Mouse (Mus musculus) WW6 (cell line): ENCODE data around the gene Ankdd1b.

ENCODE experiments used
- DNase-seq: peaks from one replicate; pipeline ENCODE4 v3.0.0-alpha.2; 2013; ENCODE audit warnings: low read depth, low spot score

Gene Ankdd1b

GRCm38 (mm10) chr13:96454288-96454687 is 16.7 kb downstream of the Ankdd1b start:
- DNase-seq = no peak

GRCm38 (mm10) chr13:96452621-96453020 is 18.4 kb downstream of the Ankdd1b start:
- DNase-seq = no peak

- no peak for DNase-seq
Measured at GRCm38 (mm10) chr13:96451386-96452140, 19.4 kb downstream of the Ankdd1b start.

- no peak for DNase-seq
Measured at GRCm38 (mm10) chr13:96450869-96451268, 20.1 kb downstream of the Ankdd1b start.

- no peak for DNase-seq
Measured at GRCm38 (mm10) chr13:96450205-96450856, 20.7 kb downstream of the Ankdd1b start.

- DNase-seq = no peak
Measured at GRCm38 (mm10) chr13:96440436-96440835, 30.6 kb downstream of the Ankdd1b start.

GRCm38 (mm10) chr13:96436921-96437320 is 34.1 kb downstream of the Ankdd1b start:
- DNase-seq = no peak

GRCm38 (mm10) chr13:96435793-96436192 is 35.2 kb downstream of the Ankdd1b start:
- no peak for DNase-seq

GRCm38 (mm10) chr13:96434899-96435331 is 36.1 kb downstream of the Ankdd1b start:
- DNase-seq = no peak

GRCm38 (mm10) chr13:96433648-96434190 is 37.3 kb downstream of the Ankdd1b start:
- DNase-seq = no peak

- no peak for DNase-seq
Measured at GRCm38 (mm10) chr13:96433041-96433440, 38.0 kb downstream of the Ankdd1b start.

- DNase-seq = no peak
Measured at GRCm38 (mm10) chr13:96432376-96432811, 38.6 kb downstream of the Ankdd1b start.

GRCm38 (mm10) chr13:96431595-96432156 is 39.3 kb downstream of the Ankdd1b start:
- peak; percentile 39 for DNase-seq

GRCm38 (mm10) chr13:96428531-96428930 is 42.5 kb downstream of the Ankdd1b start:
- DNase-seq = no peak

- no peak for DNase-seq
Measured at GRCm38 (mm10) chr13:96426044-96426443, 45.0 kb downstream of the Ankdd1b start.

GRCm38 (mm10) chr13:96424496-96425274 is 46.3 kb downstream of the Ankdd1b start:
- no peak for DNase-seq

- DNase-seq = no peak
Measured at GRCm38 (mm10) chr13:96421230-96421629, 49.8 kb downstream of the Ankdd1b start.

- DNase-seq = no peak
Measured at GRCm38 (mm10) chr13:96418487-96418886, 52.5 kb downstream of the Ankdd1b start.

GRCm38 (mm10) chr13:96417261-96417813 is 53.7 kb downstream of the Ankdd1b start:
- DNase-seq = no peak

- no peak for DNase-seq
Measured at GRCm38 (mm10) chr13:96416380-96416779, 54.6 kb downstream of the Ankdd1b start.

GRCm38 (mm10) chr13:96414384-96414783 is 56.6 kb downstream of the Ankdd1b start:
- DNase-seq = no peak
